Mouse (Mus musculus) hindbrain, embryonic 11.5 days (tissue): ENCODE data around the gene Sephs1. TPM values are rescaled to one million over a fixed set of nuclear protein-coding genes. Genes with fewer than 3 reads are reported as not detected.

ENCODE experiments used
- ATAC-seq: fragments of 200-750 bp; cut with Nextera tagmentation; 2 replicates; pipeline ENCODE4 v1.8.0; 2017; ENCODE audit warnings: mild to moderate bottlenecking, moderate TSS enrichment, moderate library complexity; ENCODE audit not compliant: low FRiP score
- DNase-seq: peaks from one replicate; pipeline ENCODE4 v3.0.0-alpha.2; 2015; ENCODE audit warnings: low spot score
- H3K27ac ChIP-seq: fragments of 300-500 bp; sonication (generic); 2 replicates; pipeline ENCODE4 v1.5.1; 2014; ENCODE audit warnings: mild to moderate bottlenecking, low read depth, low read length
- H3K27me3 ChIP-seq: fragments of 300-500 bp; sonication (generic); 2 replicates; pipeline ENCODE4 v1.6.1; 2014; ENCODE audit warnings: mild to moderate bottlenecking, low read length, moderate library complexity, mixed read lengths; ENCODE audit not compliant: control insufficient read depth, insufficient read depth
- H3K36me3 ChIP-seq: fragments of 300-500 bp; sonication (generic); 2 replicates; pipeline ENCODE4 v1.6.1; 2014; ENCODE audit warnings: mild to moderate bottlenecking, low read length, moderate library complexity, mixed read lengths; ENCODE audit not compliant: control insufficient read depth, insufficient read depth
- H3K4me1 ChIP-seq: fragments of 300-500 bp; sonication (generic); replicated peaks from 2 replicates; pipeline ENCODE4 v1.6.1; 2014; ENCODE audit warnings: low read length, mixed read lengths; ENCODE audit not compliant: control insufficient read depth, insufficient read depth
- H3K4me2 ChIP-seq: fragments of 300-500 bp; sonication (generic); replicated peaks from 2 replicates; pipeline ENCODE4 v1.6.1; 2014; ENCODE audit warnings: mild to moderate bottlenecking, low read depth, low read length
- H3K4me3 ChIP-seq: fragments of 300-500 bp; sonication (generic); 2 replicates; pipeline ENCODE4 v1.5.1; 2014; ENCODE audit warnings: low read depth, low read length
- H3K9ac ChIP-seq: fragments of 300-500 bp; sonication (generic); 2 replicates; pipeline ENCODE4 v1.6.1; 2014; ENCODE audit warnings: low read depth, low read length
- H3K9me3 ChIP-seq: fragments of 300-500 bp; sonication (generic); 2 replicates; pipeline ENCODE4 v1.6.1; 2016; ENCODE audit warnings: low read length; ENCODE audit not compliant: control insufficient read depth
- WGBS: fragments of 180-500 bp; shearing (Covaris S2); extraction: QIAGEN DNeasy Blood & Tissue Kit; methylation state at CpG from one replicate; pipeline ENCODE4 v1.1.7; 2014; 5-methylcytosine and 5-hydroxymethylcytosine counted together
- polyA plus RNA-seq: library from polyadenylated mRNA; unstranded; fragments of >200 nt; fragmentation: Nextera tagmentation; extraction: Ambion mirVana; gene quantifications from 2 replicates; pipeline ENCODE4 v1.2.1, GENCODE M21; 2014

Sephs1 gene
- 113 and 129 TPM in 2 replicates for polyA plus RNA-seq

DNA sequence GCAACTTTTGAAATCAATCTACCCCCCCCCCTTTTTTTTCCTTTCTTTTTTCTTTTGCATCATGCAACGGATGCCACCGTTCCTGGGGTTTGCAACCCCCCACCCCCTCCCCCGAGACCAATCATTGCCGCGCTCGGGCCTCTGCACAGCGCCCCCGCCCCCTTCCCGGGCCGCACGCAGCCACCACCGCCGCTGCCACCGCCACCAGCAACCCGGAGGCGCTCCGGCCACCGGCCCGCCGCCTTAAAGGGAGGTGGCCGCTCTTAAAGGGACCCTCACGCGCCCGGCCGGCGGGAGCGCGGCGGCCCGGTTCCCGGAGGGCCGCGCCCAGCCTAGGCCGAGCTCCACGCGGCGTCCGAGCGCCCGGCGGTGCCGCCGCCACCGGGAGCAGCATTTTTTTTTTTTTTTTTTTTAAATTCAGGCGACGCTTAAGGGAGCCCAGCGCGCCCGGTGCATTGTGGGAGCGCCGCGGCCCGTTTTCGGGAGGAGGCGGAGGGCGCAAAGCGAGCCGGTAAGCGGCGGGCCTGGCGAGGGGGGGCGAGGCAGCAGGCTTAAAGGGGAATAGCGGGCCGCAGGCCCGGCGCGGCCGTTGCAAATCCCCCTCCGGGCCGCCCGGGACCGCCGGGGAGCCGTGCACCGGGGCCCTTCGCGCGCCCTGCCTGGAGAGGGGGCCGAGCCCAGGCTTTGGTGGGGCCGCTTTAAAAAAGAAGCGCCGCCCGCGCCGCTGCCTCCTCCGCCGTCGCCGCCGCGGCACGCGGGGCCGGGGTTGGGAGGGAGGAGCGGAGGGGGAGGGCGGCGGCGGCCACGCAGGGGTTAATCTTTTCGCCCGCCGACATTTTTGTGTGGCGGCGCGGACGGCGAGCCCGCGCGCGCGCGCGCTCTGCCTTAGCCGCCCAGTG, at the start of gene Sephs1:
TSS of gene Sephs1 (plus strand) at position 215 of the 899 bp plus-strand sequence.
- Histone ChIP-seq H3K4me3 (peak within 1 kb of the TSS; percentile 88), H3K27me3 (no peaks in the 10 kb centered on the region), H3K27ac (peak within 1 kb of the TSS; percentile 100), H3K4me1 (peaks cover 4% of the 10 kb centered on the region; the same call in 1 of the 2 replicates), H3K4me2 (peak within 1 kb of the TSS; percentile 78), H3K36me3 (no peaks in the 10 kb centered on the region), H3K9me3 (no peaks in the 10 kb centered on the region), H3K9ac (peak within 1 kb of the TSS; percentile 99)
- ATAC-seq = peak; percentile 80
- WGBS = 0% methylated on average over 44 of the region's 115 CpGs
- DNase-seq = peak; percentile 92

DNA sequence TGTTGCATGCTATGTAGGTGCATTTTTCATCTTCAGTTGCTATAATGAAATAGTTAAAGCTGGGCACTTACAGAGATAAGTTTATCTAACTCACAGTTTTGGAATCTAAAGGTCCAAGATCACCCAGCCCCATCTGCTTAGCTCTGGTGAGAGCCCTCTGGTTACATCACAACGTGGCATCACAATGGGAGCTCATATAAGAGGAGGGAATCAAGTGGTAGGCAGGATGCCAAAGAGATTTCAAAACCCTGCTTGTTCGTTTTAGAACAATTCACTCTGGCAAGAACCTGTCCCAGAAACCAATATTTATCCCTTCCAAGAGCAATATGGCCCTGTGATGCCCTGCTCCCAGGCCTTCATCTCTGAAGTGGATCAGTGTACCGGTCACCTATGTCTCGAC, 49.2 kb upstream of the Sephs1 start:
- no peak overlapping the region for H3K4me3 ChIP-seq
- ATAC-seq (no peak), DNase-seq (no peak)
- no peak overlapping the region for H3K9ac ChIP-seq
- WGBS = 76% methylated on average over 4 of the region's 4 CpGs
- H3K4me2 ChIP-seq = no peak overlapping the region
- no peaks in the 10 kb centered on the region for H3K9me3 ChIP-seq
- H3K27ac ChIP-seq = no peak overlapping the region
- no peaks in the 10 kb centered on the region for H3K36me3 ChIP-seq
- H3K4me1 ChIP-seq = no peaks in the 10 kb centered on the region
- H3K27me3 ChIP-seq = no peaks in the 10 kb centered on the region

DNA sequence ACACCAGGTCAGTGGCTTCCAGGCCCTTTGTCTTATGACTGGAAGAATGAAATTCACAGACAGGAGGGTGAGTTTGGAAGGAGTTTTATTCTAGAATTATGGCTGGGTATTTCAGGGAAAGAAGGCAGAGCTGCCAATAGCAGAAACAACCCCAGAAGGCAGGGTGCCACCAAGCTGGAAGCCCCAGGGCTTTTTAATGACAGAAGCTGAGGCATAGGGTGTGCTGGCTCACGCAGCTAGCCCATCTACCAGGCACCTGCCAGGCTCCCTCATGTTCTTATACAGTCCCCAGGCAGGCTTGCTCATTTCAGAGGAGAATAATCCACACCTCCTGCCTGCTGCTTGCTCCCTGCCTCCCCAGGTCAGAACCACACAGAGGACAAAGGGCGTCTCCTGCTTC, 31.9 kb upstream of the Sephs1 start:
- 87% methylated on average over 2 of the region's 2 CpGs for WGBS
- ATAC-seq (no peak), DNase-seq (no peak)
- no peak overlapping the region for H3K9ac ChIP-seq
- H3K4me2 ChIP-seq = no peak overlapping the region
- H3K4me1 ChIP-seq = no peaks in the 10 kb centered on the region
- H3K27me3 ChIP-seq = no peaks in the 10 kb centered on the region
- no peak overlapping the region for H3K4me3 ChIP-seq
- no peak overlapping the region for H3K27ac ChIP-seq
- no peaks in the 10 kb centered on the region for H3K36me3 ChIP-seq
- no peaks in the 10 kb centered on the region for H3K9me3 ChIP-seq

DNA sequence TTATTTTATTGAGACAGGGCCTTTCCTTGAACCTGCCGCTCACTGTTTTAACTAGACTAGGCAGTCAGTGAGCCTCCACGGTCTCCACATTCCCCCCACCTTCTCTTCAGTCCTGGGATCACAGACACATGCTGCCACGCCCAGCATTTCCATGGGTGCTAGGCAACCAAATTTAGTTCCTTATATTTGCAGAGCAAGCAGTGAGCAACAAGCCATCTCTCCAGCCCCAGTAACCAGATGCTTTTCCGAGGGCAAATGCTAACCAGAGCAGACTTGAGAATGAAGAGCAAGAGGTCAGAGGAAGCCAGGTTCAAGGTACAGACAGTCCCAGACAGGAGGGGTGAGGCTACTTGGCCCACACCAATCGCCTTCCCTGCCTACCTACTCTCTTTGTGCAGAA, 24.2 kb upstream of the Sephs1 start:
- H3K4me3 ChIP-seq = no peak overlapping the region
- H3K9me3 ChIP-seq = no peaks in the 10 kb centered on the region
- ATAC-seq (no peak), DNase-seq (no peak)
- H3K36me3 ChIP-seq = no peaks in the 10 kb centered on the region
- no peak overlapping the region for H3K4me2 ChIP-seq
- 75% methylated on average over 5 of the region's 5 CpGs for WGBS
- no peak overlapping the region for H3K27ac ChIP-seq
- H3K4me1 ChIP-seq = no peaks in the 10 kb centered on the region
- no peaks in the 10 kb centered on the region for H3K27me3 ChIP-seq
- H3K9ac ChIP-seq = no peak overlapping the region

DNA sequence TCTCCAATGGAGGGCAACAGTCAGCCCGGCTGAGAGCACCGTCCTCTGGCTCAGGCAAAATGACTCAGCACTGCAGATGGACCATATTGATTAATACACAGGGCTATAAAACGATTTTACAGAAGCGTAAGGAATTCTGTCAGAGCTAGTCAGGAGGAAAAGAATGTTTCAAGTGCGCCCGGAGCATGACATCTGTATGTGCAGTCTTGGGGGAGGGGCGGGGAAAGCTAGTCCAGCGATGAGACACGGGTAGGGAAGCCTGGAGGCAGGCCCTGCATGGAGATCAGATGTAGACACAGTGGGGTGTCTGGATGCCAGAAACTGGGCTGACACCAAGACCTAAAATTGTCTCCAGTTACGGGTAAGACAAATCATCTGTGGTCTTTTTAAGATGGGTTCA, 23.2 kb upstream of the Sephs1 start:
- Histone ChIP-seq H3K27ac (no peak overlapping the region), H3K4me1 (no peaks in the 10 kb centered on the region), H3K4me2 (no peak overlapping the region), H3K36me3 (no peaks in the 10 kb centered on the region), H3K27me3 (no peaks in the 10 kb centered on the region), H3K9ac (no peak overlapping the region), H3K4me3 (no peak overlapping the region), H3K9me3 (no peaks in the 10 kb centered on the region)
- ATAC-seq = no peak
- WGBS = 79% methylated on average over 10 of the region's 10 CpGs
- no peak for DNase-seq

DNA sequence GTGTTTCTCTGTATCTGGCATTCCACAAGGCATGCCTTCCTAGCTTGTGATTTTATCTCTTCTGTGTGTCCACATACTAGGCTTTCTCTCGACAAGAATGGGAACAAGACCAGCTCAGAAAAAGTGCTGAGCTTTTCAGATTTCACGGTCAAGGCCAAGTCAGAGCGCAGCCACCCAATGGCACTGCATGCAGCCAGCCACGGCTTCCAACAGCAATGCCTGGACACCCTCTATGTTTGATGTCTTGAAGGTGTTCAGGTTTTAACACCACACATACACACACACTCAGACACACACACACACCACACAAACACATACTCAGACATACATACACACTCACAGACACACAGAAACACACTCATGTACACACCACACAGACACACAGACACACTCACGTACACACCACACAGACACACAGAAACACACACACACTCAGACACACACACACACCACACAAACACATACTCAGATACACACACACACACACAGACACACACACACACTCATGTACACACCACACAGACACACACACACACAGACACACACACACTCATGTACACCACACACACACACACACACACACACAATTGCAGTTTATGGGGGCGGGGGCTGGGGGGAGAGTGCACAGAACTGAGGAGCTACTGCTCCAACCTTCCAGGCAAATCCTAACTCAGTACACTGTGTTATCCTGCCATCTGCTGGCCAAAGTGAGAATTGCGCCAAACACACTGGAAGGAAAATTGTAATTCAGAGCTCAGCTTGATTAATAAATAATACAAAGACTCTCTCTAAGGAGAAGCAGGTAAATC, 17.2 kb upstream of the Sephs1 start:
- DNase-seq = peak; percentile 92
- Histone ChIP-seq H3K4me3 (no peak overlapping the region), H3K4me1 (no peaks in the 10 kb centered on the region), H3K27ac (no peak overlapping the region), H3K27me3 (no peaks in the 10 kb centered on the region), H3K4me2 (no peak overlapping the region), H3K36me3 (no peaks in the 10 kb centered on the region), H3K9ac (no peak overlapping the region), H3K9me3 (no peaks in the 10 kb centered on the region)
- peak; percentile 80; the same call in 1 of the 2 replicates for ATAC-seq
- 54% methylated on average over 7 of the region's 7 CpGs for WGBS

DNA sequence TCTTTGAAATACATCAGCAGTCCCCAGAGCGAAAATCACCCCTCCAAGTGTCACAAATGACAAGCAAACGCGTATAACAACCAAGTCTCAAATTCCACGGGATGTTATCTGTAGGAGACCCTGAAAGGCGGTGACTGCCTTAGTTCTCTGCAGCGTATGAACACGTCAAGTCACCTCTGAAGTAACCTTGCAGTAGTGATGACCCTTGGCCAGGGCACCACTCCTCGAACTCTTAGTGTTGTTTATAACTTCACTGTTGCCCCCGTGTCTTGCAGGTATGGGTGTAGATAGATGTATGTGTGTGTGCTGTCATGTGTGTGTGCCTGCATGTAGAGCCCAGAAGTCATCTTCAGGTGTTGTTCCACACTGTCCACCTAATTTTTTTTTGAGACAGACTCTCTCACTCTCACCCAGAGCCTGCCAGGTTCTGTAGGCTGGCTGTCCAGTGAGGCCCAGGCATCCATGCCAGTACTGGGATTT, 16.5 kb upstream of the Sephs1 start:
- Histone ChIP-seq H3K27me3 (no peaks in the 10 kb centered on the region), H3K36me3 (no peaks in the 10 kb centered on the region), H3K4me1 (no peaks in the 10 kb centered on the region), H3K4me2 (no peak overlapping the region), H3K9ac (no peak overlapping the region), H3K9me3 (no peaks in the 10 kb centered on the region), H3K4me3 (no peak overlapping the region), H3K27ac (no peak overlapping the region)
- WGBS = 50% methylated on average over 9 of the region's 9 CpGs
- peak; percentile 38; the same call in 1 of the 2 replicates for ATAC-seq
- no peak for DNase-seq

DNA sequence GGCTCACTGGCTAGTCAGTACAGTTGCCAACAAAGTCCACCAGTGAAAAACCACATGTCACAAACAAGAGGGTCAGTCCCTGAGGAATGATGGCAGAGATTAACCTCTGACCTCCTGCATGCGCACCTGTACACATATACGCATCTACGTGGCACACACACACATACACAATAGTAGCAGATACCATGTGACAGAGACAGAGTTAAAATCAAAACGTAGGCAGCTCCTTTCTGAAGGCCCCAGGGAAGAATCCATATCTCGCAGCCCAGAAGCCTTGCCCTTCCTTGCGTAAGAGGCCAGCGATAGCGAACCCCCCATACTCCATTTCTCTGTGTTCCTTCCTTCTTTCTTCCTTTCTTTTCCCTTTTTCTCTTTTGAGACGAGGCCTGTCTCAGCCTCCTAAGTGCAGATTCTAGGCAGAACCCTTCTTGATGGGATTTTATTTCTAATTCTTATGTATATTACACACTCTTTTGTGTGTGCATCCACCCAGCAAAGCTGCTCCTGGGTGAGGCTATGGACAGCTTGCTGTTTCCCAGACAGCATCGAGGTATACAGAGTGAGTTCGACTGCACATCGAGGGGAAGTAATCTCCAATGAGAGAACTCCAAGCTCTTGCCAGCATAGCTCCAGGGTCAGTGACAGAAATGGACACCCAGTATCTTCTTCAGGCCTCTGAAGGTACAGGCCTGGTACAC, 13.2 kb upstream of the Sephs1 start:
- H3K4me1 ChIP-seq = no peaks in the 10 kb centered on the region
- WGBS = 83% methylated on average over 12 of the region's 12 CpGs
- no peaks in the 10 kb centered on the region for H3K27me3 ChIP-seq
- no peak for ATAC-seq
- no peaks in the 10 kb centered on the region for H3K36me3 ChIP-seq
- no peak overlapping the region for H3K27ac ChIP-seq
- H3K4me3 ChIP-seq = no peak overlapping the region
- H3K4me2 ChIP-seq = no peak overlapping the region
- no peak for DNase-seq
- no peak overlapping the region for H3K9ac ChIP-seq
- H3K9me3 ChIP-seq = no peaks in the 10 kb centered on the region
